Comparison of ENCODE assay signal across 16 mouse cellular contexts in genomic region chr2:31987774-31988173, GRCm38 (mm10).
"Had no signal": no experiment of that assay in that cellular context is flagged by ENCODE, and none has a peak within 500 bp of the region (broad histone marks: within the 10 kb centered on the region; RNA-seq: fewer than 3 reads in every experiment).

No protein-coding gene starts in this region.

- H3K27ac ChIP-seq: neural tube, embryonic 13.5 days; neural tube, embryonic 15.5 days; stomach, embryonic 15.5 days; stomach, postnatal 0 days had no signal

- H3K9me3 ChIP-seq: neural tube, embryonic 13.5 days; neural tube, embryonic 15.5 days; stomach, embryonic 15.5 days had no signal

- H3K4me2 ChIP-seq: neural tube, embryonic 13.5 days; neural tube, embryonic 15.5 days; stomach, embryonic 15.5 days had no signal

- H3K9ac ChIP-seq: neural tube, embryonic 13.5 days; neural tube, embryonic 15.5 days; stomach, embryonic 15.5 days had no signal

- H3K4me1 ChIP-seq: neural tube, embryonic 13.5 days; neural tube, embryonic 15.5 days; stomach, embryonic 15.5 days had no signal

- H3K27me3 ChIP-seq: neural tube, embryonic 13.5 days; neural tube, embryonic 15.5 days; stomach, embryonic 15.5 days had no signal

- H3K4me3 ChIP-seq: neural tube, embryonic 13.5 days; neural tube, embryonic 15.5 days; stomach, embryonic 15.5 days had no signal

- DNase-seq: retina, postnatal 1 day; right cerebral cortex, adult 18-20 months; right cerebral cortex, postnatal 14 days; right cerebral cortex, postnatal 25 days; right cerebral cortex, postnatal 4 days; spleen, adult 18-20 months; thymus, adult 18-20 months; thymus, adult 2 months; thymus, postnatal 14 days; thymus, postnatal 25 days; thymus, postnatal 36 days; thymus, postnatal 4 days had no signal
